Mouse (Mus musculus) embryo, embryonic 10 days (tissue): ENCODE data around the gene F12.

Experiments used
- DNase-seq: peaks from one replicate; pipeline ENCODE4 v3.0.0-alpha.2; 2015; ENCODE audit warnings: low spot score

F12 gene

GRCm38 (mm10) chr13:55371740-55372139, 54.9 kb downstream of the F12 start:
- no peak for DNase-seq

- no peak for DNase-seq
Observed at GRCm38 (mm10) chr13:55371007-55371681, 55.4 kb downstream of the F12 start.

GRCm38 (mm10) chr13:55370234-55370633, 56.4 kb downstream of the F12 start:
- no peak for DNase-seq

GRCm38 (mm10) chr13:55369531-55370114, 57.0 kb downstream of the F12 start, which contains the start of gene Rgs14:
Gene Rgs14, plus strand, starts transcription at chr13:55369732.
- no peak for DNase-seq

GRCm38 (mm10) chr13:55368401-55368800, 58.2 kb downstream of the F12 start:
- DNase-seq: no peak
